Mouse (Mus musculus) adrenal gland, postnatal 14 days (tissue): ENCODE results near the gene Gak. TPM values are rescaled to one million over a fixed set of nuclear protein-coding genes. Genes with fewer than 3 reads are reported as not detected.
A peak's percentile ranks its signal among the peaks of the same experiment; 100 is the strongest.
"Not testable (repeated sequence)": the region's sequence is repeated elsewhere in the genome, so short reads cannot be mapped to it uniquely, and the experiment has no call there.

ENCODE experiments used
- DNase-seq: peaks from one replicate; pipeline ENCODE4 v3.0.0; 2021; ENCODE audit warnings: mixed read lengths
- total RNA-seq: library from RNA; stranded (reverse); gene quantifications from 2 replicates; pipeline ENCODE4 v1.2.3, GENCODE M21; 2021

Gak gene
- total RNA-seq, 1 experiment from 2014 or later, result 73.1 TPM

DNA sequence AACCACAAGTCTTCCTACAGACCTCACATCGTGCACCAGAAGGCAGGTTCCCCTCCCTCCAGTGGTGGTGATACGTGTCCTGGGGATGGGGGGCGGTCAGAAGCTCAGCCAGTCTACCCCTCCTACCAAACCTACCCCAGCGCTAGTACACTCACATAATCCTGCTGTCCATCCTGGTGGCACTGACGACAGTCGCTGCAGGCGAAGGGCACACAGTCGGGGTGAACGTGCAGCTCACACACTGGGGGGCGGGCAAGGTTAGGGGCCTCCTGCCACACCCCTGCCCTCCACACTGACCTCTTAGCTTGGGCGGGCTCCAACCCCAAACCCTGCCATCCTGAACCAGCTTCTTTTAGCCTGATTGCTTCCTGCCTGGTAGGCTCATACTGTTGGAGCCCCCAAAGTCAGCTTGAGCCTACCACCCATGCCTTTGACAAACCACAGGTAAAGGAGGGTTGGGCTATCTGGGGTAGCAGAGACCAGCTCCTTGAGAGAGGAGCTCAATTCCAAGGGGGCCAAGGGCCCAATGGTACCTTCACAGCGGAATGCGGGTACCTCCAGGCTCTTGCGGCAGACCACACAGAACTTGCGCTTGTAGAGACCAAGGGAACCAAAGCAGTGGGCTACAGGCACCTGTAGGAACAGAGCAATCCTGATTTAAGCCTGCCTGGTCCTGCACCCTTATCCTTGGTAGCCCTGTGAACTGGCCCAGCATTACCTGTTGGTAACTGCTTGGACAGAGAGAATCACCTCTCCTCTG, 26.5 kb upstream of the Gak start:
- DNase-seq, result no peak

GRCm38 (mm10) chr5:108655381-108655780, 25.8 kb upstream of the Gak start:
- DNase-seq, result no peak

- no peak for DNase-seq
Measured at GRCm38 (mm10) chr5:108654444-108654990, 25.0 kb upstream of the Gak start.

DNA sequence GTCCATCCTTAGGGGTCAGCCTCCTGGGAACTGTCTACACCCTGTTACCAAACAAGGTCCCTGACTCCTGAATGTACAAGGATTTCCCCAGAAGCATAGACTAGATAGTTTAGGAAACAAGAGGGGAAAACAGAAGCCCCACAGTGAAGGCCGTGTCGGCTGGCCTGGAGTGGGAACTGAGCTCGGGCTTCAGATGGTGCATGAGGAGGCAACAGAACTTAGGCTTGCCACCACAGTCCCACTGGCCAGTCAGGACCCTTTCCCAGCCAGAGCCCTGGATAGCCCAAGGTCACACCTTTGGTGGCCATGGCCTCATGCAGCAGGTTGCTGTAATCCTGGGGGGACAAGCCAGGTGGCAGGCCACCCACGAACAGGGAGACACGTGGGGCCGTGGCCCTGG, 23.8 kb upstream of the Gak start:
- no peak for DNase-seq

DNA sequence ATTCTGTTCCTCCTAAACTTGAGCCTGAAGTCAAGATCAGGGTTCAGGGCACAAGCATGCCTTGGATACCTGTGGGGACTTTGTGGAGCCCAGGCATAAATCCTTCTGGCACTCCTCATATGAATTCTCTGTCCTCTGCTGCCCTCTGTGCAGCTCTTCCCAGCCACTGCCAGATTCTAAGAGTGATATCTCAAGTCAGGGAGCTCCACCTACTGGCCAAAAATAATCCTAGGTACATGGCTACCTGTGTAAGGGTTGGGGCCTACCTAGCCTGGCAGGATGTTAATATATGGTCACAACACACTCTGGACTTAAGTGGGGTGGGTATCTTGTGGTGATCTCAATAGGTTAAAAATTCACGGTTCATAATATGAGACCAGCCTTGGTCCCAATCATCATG, 22.3 kb upstream of the Gak start:
- DNase-seq, result peak; percentile 69

DNA sequence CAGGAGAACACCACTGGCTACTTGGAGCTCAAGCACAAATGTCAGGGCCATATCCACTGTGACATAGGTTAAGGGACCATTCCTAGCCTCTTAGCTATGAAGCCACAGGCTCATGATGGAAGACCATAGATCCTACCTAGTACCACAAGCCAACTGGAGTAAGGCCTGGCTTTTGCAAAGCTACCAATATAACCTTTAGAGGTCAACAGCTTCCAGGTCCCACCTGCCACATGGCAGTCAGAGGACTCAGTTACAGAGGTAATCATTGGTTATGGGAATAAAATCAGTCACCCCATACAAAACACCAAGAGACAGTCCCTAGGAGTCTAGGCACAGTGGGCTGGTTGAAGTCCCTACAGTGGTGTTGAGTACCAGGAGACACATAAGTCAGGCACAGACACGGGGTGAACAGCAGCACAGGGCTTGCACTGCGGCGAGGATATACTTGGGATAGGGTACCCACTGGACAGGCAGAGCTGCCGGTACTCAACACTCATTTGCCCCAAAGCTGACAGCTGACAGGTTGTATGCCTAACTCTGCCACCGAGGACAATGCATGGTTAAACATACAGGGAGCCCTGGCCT, 21.7 kb upstream of the Gak start:
- no peak for DNase-seq

- no peak for DNase-seq
Measured at GRCm38 (mm10) chr5:108650341-108650740, 20.8 kb upstream of the Gak start.

- DNase-seq, result no peak
Measured at GRCm38 (mm10) chr5:108648937-108649576, 19.5 kb upstream of the Gak start.

DNA sequence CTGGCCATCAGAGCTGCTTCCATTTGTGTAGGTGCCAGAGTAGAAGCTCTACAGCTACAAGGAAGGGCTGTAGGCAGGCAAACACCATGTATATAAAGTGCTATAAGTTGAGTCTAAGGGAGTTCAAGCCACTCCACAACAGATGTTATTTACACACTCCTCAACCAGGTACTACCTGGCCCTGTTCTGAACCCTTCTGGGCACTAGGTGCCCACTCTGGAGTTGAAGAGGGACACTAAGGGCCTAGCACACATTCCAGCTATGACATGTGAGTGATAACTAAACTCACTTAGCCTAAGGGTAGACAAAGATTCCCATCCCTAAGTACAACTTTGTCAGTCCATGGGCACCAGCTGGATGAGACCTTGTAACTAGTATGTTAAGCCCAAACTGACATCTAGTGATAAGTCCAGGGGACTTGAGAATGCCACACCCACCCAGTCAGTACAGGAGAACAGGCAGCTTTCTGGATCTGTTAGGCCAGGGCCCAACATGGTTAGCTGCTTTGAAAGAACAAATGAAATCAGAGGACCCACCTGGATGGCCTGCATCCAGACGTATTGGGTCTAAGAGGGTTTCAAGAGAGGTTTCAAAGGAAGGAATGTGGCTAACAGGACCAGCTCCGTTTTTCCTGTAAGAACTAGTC, 18.4 kb upstream of the Gak start:
- DNase-seq, result no peak

DNA sequence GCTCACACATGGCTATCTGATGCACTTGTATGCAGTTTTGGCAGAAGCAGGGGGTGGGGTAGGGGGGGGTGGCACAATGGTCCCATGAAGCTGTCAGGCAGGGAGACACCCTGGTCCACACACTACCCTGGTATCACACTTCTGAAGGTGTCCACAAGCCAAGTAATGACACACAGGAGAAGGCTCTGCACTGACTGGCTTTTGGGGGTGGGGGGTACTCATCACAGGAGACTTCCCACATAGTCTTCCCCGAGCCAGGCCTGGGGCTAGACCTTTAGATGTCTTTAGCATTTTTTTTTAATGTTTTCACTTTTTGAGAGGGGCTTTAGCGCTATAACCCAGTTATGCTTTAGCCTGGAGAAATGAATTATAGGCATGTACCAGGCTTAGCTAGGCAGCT, 17.8 kb upstream of the Gak start:
- no peak for DNase-seq

DNA sequence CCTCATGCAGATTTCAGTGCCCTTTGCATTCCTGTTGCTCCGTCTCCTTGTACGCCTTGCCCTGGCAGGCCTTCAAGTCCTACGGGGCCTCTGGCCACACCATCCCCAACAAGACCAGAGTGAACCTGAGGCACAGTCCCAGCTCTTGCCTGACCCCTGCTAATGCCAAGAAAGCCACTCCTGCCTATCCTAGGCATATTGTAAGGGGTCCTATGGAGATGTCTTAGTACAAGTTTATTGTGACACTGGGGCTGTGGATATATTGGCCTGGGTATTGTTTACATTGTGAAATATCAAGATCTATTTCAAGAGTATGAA, 16.7 kb upstream of the Gak start:
- DNase-seq, result no peak

DNA sequence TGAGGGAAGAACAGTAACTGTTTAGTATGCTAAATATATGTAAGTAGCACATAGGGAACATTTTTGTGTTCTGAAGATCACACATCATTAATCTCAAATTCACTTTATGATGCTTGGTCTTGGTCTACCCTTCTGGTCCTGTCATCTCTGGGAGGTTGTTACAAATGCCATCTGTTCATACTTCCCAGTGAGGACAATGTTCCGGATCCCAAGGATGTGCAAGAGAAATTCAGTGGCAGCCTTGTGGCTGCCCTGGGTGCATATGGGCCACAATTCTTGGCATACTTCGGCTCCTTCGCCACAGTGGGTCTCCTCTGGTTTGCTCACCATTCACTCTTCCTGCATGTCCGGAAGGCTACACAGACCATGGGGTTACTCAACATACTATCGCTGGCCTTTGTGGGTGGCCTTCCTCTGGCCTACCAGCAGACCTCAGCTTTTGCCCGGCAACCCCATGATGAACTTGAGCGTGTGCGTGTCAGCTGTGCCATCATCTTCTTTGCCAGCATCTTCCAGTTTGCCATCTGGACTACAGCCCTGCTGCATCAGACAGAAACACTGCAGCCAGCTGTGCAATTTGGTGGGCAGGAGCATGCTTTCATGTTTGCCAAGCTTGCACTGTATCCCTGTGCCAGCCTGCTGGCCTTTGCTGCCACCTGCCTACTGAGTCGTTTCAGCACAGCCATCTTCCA, 16.2 kb upstream of the Gak start:
- DNase-seq, result no peak

GRCm38 (mm10) chr5:108643674-108644073, 14.1 kb upstream of the Gak start:
- no peak for DNase-seq

- no peak for DNase-seq
Measured at GRCm38 (mm10) chr5:108636172-108636571, 6.6 kb upstream of the Gak start.

GRCm38 (mm10) chr5:108634088-108634487, 4.5 kb upstream of the Gak start:
- DNase-seq, result not testable (repeated sequence)

- no peak for DNase-seq
Measured at GRCm38 (mm10) chr5:108633676-108634075, 4.1 kb upstream of the Gak start.

DNA sequence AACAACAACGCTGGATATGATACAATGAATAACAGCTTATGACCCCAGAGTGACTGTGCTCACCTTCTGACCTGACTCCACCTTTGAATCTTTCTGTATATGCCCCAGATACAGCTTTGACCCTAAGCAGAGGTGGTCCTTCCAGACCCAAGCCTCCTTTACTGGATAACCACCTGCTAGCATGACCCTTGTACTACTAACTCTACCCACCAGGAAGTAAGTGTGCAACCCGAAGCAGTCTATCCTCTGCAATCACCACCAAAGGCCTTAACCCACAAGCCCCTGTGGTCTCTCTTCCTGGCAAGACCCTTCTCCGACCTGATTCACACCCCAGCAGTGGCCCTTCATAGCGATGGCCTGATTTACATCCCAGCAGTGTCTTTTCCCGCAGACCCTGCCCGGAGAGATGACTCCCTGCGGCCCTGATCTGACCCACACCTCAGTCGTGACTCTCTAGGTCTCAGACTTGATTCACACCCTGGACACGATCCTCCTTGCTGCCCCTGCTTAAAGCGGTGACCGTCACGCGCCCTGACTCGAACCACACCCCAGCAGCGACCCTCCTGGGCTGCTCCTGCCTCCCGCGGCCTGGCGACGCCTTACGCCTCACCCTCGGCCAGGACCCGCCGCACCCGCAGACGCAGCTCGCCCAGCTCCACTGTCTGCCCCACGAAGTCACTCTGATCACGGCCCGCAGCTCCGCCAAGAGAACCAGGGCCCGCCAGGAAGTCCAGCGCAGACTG, 493 bp downstream of the Gak start:
- no peak for DNase-seq

DNA sequence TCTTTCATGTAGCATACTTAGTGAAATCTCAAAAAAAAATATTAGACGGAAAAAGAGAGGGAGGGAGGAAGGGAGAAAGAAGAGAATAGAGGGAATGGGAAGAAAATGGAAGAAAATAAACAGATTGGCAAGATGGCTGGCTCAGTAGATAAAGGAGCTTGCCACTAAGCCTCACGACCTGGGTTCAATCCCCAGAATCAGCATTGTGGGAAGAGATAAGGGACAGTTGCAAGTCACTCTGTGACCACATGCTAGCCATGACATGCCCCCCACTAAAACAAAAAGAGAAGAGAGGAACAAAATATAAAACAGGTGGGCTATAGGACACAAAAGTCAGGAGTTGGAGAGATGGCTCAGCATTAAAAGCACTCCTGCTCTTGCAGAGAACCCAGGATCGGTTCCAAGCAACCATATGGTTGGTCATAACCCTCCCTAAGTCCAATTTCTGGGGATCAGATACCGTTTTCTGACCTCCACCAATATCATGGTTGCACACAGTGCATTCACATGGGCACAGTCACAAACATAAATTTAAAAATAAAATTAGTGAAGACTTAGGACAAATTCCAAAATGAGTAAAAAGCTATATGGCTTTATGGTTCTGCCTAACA, 3.4 kb downstream of the Gak start:
- no peak for DNase-seq

GRCm38 (mm10) chr5:108621870-108622269, 7.7 kb downstream of the Gak start:
- DNase-seq, result no peak

GRCm38 (mm10) chr5:108610426-108610825, 19.1 kb downstream of the Gak start:
- DNase-seq, result no peak

- DNase-seq, result no peak
Measured at GRCm38 (mm10) chr5:108602537-108602936, 27.0 kb downstream of the Gak start.
